Mouse (Mus musculus) E14TG2a.4 (cell line): ENCODE data around the gene Mrpl40.

ENCODE experiments used
- CTCF ChIP-seq: conservative IDR thresholded peaks from 2 replicates; pipeline ENCODE4 v1.5.1; 2014; ENCODE audit warnings: low read length
- NANOG ChIP-seq: IDR thresholded peaks from 2 replicates; pipeline ENCODE4 v1.6.1; 2014; ENCODE audit warnings: borderline replicate concordance, low read length, mixed read lengths
- POU5F1 ChIP-seq: IDR thresholded peaks from 2 replicates; pipeline ENCODE4 v1.6.1; 2014; ENCODE audit warnings: low read length, borderline replicate concordance

DNA sequence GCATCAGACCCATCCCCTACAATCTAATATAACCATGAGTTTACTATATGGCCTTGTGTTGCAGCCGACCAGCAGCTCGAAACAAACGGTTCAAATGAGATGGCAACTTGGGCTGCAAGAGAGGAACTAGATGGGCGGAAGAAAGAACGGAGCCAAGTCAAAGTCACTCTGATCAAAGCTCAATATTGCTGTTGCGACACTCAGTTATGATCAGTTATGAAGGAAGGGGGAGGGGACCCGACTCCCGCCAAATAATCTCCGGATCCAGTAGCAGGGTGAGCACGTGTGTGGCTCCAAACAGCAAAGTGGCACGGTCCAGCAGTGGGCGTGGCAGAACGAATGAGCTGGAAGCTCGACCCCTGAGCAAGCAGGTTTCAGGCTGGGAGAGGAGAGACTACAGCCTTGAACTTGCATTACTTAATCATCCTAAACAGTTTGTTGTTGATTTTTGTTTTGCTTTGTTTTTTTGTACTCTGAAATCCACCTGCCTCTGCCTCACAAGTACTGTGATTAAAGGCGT, 30.3 kb downstream of the Mrpl40 start:
- TF ChIP-seq CTCF (no peak), POU5F1 (no peak), NANOG (no peak)
